Mouse (Mus musculus) liver, postnatal 0 days (tissue): ENCODE data around the gene Ano9.

ENCODE experiments used
- CTCF ChIP-seq: sonication (generic); IDR thresholded peaks from 2 replicates; pipeline ENCODE4 v1.5.1; 2016; ENCODE audit warnings: antibody characterized with exemption, low read depth
- EP300 ChIP-seq: IDR thresholded peaks from 2 replicates; pipeline ENCODE4 v1.6.1; 2016; ENCODE audit warnings: antibody characterized with exemption, low read depth, mild to moderate bottlenecking

DNA sequence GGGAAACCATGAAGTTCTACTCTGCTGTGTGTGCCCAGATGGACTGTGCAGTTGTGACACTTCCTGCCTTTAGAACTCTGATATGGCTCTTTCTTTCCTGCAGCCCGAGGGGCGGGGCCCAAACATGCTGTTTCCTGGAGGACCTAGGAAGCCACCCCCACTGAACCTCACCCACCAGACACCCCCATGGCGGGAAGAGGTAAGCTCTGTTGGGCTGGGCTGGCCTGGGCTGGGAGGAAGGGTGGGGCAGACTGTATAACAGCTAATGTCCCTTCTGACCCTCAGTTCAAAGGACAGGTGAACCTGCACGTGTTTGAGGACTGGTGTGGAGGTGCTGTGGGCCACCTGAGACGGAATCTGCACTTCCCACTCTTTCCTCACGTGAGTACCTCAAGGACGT lies 53.4 kb downstream of the Ano9 start:
- TF ChIP-seq CTCF (no peak), EP300 (no peak)
